Comparison of ENCODE assay signal across 13 mouse cellular contexts in the genomic region with DNA sequence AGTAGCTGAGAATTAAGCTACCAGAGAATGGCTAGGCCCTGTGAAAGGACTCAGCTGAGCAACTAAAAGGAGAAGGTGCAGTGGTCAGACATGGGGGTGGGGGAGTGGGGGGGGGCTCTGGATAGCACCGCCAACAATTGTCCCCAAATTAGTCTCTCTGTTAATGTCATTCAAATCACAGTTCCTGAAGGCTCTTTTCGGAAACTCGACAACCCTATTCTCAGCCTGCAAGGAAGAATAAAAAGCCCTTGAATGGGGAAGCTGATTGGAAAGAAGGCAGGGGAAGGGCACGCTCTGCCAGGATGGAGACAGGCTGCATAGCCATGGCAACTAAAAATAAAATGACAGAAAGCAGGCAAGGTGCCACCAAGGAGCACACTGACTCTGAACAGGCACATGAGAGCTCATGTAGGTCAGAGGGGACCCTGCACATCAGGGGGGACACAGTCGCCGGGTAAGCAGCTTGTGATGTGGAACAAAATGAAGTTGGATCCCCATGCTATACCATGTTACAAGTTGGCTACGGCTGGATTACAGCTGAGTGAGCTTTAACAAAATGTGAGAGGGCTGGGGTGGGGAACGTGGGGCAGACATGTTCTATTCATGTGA. TPM values are rescaled to one million over a fixed set of nuclear protein-coding genes. Genes with fewer than 3 reads are reported as not detected.
DNase-seq lines count a peak whose midpoint lies in the region; ATAC-seq lines count a peak whose summit lies in the region.
"Had no signal": no experiment of that assay in that cellular context is flagged by ENCODE, and none has a peak within 500 bp of the region (broad histone marks: within the 10 kb centered on the region; RNA-seq: fewer than 3 reads in every experiment).

No protein-coding gene starts in this region.

- H3K4me3 ChIP-seq in kidney, embryonic 16.5 days (ENCODE audit: low read length), result no peak overlapping the region
- H3K4me3 ChIP-seq in forebrain, embryonic 12.5 days (replicated peaks), result no peak overlapping the region

- H3K27ac ChIP-seq in kidney, embryonic 16.5 days (ENCODE audit: low read length), result peak overlapping the region; percentile 74
- peak overlapping the region; percentile 93 for H3K27ac ChIP-seq in forebrain, embryonic 12.5 days

- 74% methylated on average over 8 of the region's 8 CpGs for WGBS in kidney, embryonic 16.5 days
- 5% methylated on average over 8 of the region's 8 CpGs for WGBS in forebrain, embryonic 12.5 days

- no peak for ATAC-seq in kidney, embryonic 16.5 days (ENCODE audit: low FRiP score, low TSS enrichment)
- peak; percentile 87 for ATAC-seq in forebrain, embryonic 12.5 days (ENCODE audit: low FRiP score)
- ATAC-seq: CD4-positive, CD25-positive, alpha-beta regulatory T cell, adult 4 months had no signal

- no peaks in the 10 kb centered on the region for H3K27me3 ChIP-seq in kidney, embryonic 16.5 days (ENCODE audit: insufficient read depth, low read length)
- H3K27me3 ChIP-seq in forebrain, embryonic 12.5 days, result peaks cover 8% of the 10 kb centered on the region; the same call in 1 of the 2 replicates

- no peak overlapping the region for H3K9ac ChIP-seq in kidney, embryonic 16.5 days (replicated peaks; ENCODE audit: low read length)
- peak overlapping the region; percentile 44; the same call in 1 of the 2 replicates for H3K9ac ChIP-seq in forebrain, embryonic 12.5 days

- no peak for DNase-seq in kidney, postnatal 10 days
- DNase-seq in brain, adult 2 months (ENCODE audit: low read depth, low spot score), result peak; percentile 52
- DNase-seq in layer of hippocampus, postnatal 36 days, result peak; percentile 24 to 31
- no peak for DNase-seq in adrenal gland, postnatal 36 days
- no peak for DNase-seq in adrenal gland, postnatal 25 days
- no peak for DNase-seq in testis, postnatal 10 days (ENCODE audit: low spot score)
- DNase-seq: cerebellum, postnatal 36 days; heart, adult 18-20 months; retina, postnatal 1 day had no signal

- peaks cover 10% of the 10 kb centered on the region; the same call in 1 of the 2 replicates for H3K4me1 ChIP-seq in kidney, embryonic 16.5 days (ENCODE audit: insufficient read depth, low read length)
- peaks cover 57% of the 10 kb centered on the region for H3K4me1 ChIP-seq in forebrain, embryonic 12.5 days

- no peaks in the 10 kb centered on the region for H3K36me3 ChIP-seq in kidney, embryonic 16.5 days (ENCODE audit: insufficient read depth, low read length)
- H3K36me3 ChIP-seq in forebrain, embryonic 12.5 days (replicated peaks), result no peaks in the 10 kb centered on the region

- H3K9me3 ChIP-seq in kidney, embryonic 16.5 days (ENCODE audit: low read length), result no peaks in the 10 kb centered on the region
- no peaks in the 10 kb centered on the region for H3K9me3 ChIP-seq in forebrain, embryonic 12.5 days

- H3K4me2 ChIP-seq in kidney, embryonic 16.5 days (replicated peaks; ENCODE audit: low read depth, low read length), result no peak overlapping the region
- H3K4me2 ChIP-seq in forebrain, embryonic 12.5 days, result peak overlapping the region; percentile 27

RNA-seq across cellular contexts. Expression of gene Tmem179, which starts 25.0 kb away (rescaled TPM):
- 0.67 and 0.91 TPM in 2 replicates for polyA plus RNA-seq in kidney, embryonic 16.5 days (2015; fragmentation: Nextera tagmentation; extraction: Ambion mirVana)
- polyA plus RNA-seq in forebrain, embryonic 12.5 days (2016; fragmentation: Nextera tagmentation; extraction: Ambion mirVana), result 10.7 and 11.5 TPM in 2 replicates
- 100 to 1,000 TPM; 112 to 121 TPM for total RNA-seq in layer of hippocampus, postnatal 36 days (2021)
- 1 to 10 TPM; 4.3 to 5.6 TPM for total RNA-seq in adrenal gland, postnatal 36 days (2021)
- 5.8 and 5.9 TPM in 2 replicates for total RNA-seq in adrenal gland, postnatal 25 days (2021)
- total RNA-seq: megakaryocyte-erythroid progenitor cell, adult 5-6 weeks had no signal
- polyA plus RNA-seq: CD4-positive, CD25-positive, alpha-beta regulatory T cell, adult 4 months had no signal

RNA-seq across cellular contexts. Expression of gene Inf2, which starts 47.0 kb away (rescaled TPM):
- polyA plus RNA-seq in kidney, embryonic 16.5 days (2015; fragmentation: Nextera tagmentation; extraction: Ambion mirVana), result 4.7 and 5.3 TPM in 2 replicates
- 0.70 and 1.3 TPM in 2 replicates for polyA plus RNA-seq in forebrain, embryonic 12.5 days (2016; fragmentation: Nextera tagmentation; extraction: Ambion mirVana)
- 100 to 1,000 TPM; 127 to 142 TPM for total RNA-seq in layer of hippocampus, postnatal 36 days (2021)
- total RNA-seq in adrenal gland, postnatal 36 days (2021), result 10 to 100 TPM; 23.3 to 27.7 TPM
- 32.6 and 34.1 TPM in 2 replicates for total RNA-seq in adrenal gland, postnatal 25 days (2021)

RNA-seq across cellular contexts. Expression of gene A530016L24Rik, which starts 52.3 kb away (rescaled TPM):
- polyA plus RNA-seq in kidney, embryonic 16.5 days (2015; fragmentation: Nextera tagmentation; extraction: Ambion mirVana), result 0.13 and 0.19 TPM in 2 replicates
- not detected in 2 replicates for polyA plus RNA-seq in forebrain, embryonic 12.5 days (2016; fragmentation: Nextera tagmentation; extraction: Ambion mirVana)
- total RNA-seq in layer of hippocampus, postnatal 36 days (2021), result under 1 TPM in 1 of 2 experiments, not detected in 1; 0.20 TPM
- 10 to 100 TPM; 21.7 to 41.5 TPM for total RNA-seq in adrenal gland, postnatal 36 days (2021)
- 15.9 and 19.5 TPM in 2 replicates for total RNA-seq in adrenal gland, postnatal 25 days (2021)
- total RNA-seq: megakaryocyte-erythroid progenitor cell, adult 5-6 weeks had no signal
- polyA plus RNA-seq: CD4-positive, CD25-positive, alpha-beta regulatory T cell, adult 4 months had no signal

Comparison
In these comparisons a context has a peak if more than half of its experiments do, and no peak if none do; other contexts are left out.
1. DNase-seq: peak in brain, adult 2 months (single experiment) and layer of hippocampus, postnatal 36 days (2 of 2); none in kidney, postnatal 10 days (single experiment), adrenal gland, postnatal 36 days (0 of 2), adrenal gland, postnatal 25 days (single experiment) and testis, postnatal 10 days (single experiment).
2. RNA of gene Tmem179, which starts 25.0 kb away (total RNA-seq): 112 to 121 TPM in layer of hippocampus, postnatal 36 days; 5.8 to 5.9 TPM in adrenal gland, postnatal 25 days and 4.3 to 5.6 TPM in adrenal gland, postnatal 36 days; every median in the first group is over 10 times any median in the second.
3. RNA of gene A530016L24Rik, which starts 52.3 kb away (total RNA-seq): 21.7 to 41.5 TPM in adrenal gland, postnatal 36 days and 15.9 to 19.5 TPM in adrenal gland, postnatal 25 days; 0.20 TPM in layer of hippocampus, postnatal 36 days; every median in the first group is over 10 times any median in the second.